Mouse (Mus musculus): ENCODE results near the gene Ttll5.

- TF ChIP-seq CTCF (IDR thresholded peaks at IDR 0.05; ENCODE audit: extremely low read depth, insufficient read depth, insufficient read length, insufficient replicate concordance), result no peak
- TF ChIP-seq POLR2A (IDR thresholded peaks at IDR 0.05; ENCODE audit: low read depth, low read length), result no peak
Observed at GRCm38 (mm10) chr12:85951036-85951435, 126.6 kb downstream of the Ttll5 start.

All from spleen, adult 2 months (tissue).